Mouse (Mus musculus) lung, embryonic 14.5 days (tissue): Measurements from ENCODE around the gene Pdpn. TPM values are rescaled to one million over a fixed set of nuclear protein-coding genes. Genes with fewer than 3 reads are reported as not detected.

Experiments used
- ATAC-seq: fragments of 200-750 bp; cut with Nextera tagmentation; 2 replicates; pipeline ENCODE4 v1.8.0; 2017; ENCODE audit warnings: mild to moderate bottlenecking, moderate TSS enrichment, moderate library complexity; ENCODE audit not compliant: insufficient read depth
- DNase-seq: peaks from one replicate; pipeline ENCODE4 v3.0.0-alpha.2; 2015
- H3K27ac ChIP-seq: fragments of 300-500 bp; sonication (generic); 2 replicates; pipeline ENCODE4 v1.5.1; 2014; ENCODE audit warnings: low read depth, mild to moderate bottlenecking, moderate library complexity
- H3K27me3 ChIP-seq: fragments of 300-500 bp; sonication (generic); 2 replicates; pipeline ENCODE4 v1.6.1; 2014; ENCODE audit warnings: low read length, control low read depth; ENCODE audit not compliant: insufficient read depth
- H3K36me3 ChIP-seq: fragments of 300-500 bp; sonication (generic); 2 replicates; pipeline ENCODE4 v1.6.1; 2014; ENCODE audit warnings: control low read depth; ENCODE audit not compliant: insufficient read depth
- H3K4me1 ChIP-seq: fragments of 300-500 bp; sonication (generic); 2 replicates; pipeline ENCODE4 v1.6.1; 2014; ENCODE audit warnings: antibody characterized with exemption, control low read depth; ENCODE audit not compliant: insufficient read depth
- H3K4me2 ChIP-seq: fragments of 300-500 bp; sonication (generic); 2 replicates; pipeline ENCODE4 v1.6.1; 2014; ENCODE audit warnings: mild to moderate bottlenecking
- H3K4me3 ChIP-seq: fragments of 300-500 bp; sonication (generic); 2 replicates; pipeline ENCODE4 v1.5.1; 2014; ENCODE audit warnings: low read depth, low read length
- H3K9ac ChIP-seq: fragments of 300-500 bp; sonication (generic); 2 replicates; pipeline ENCODE4 v1.6.1; 2014
- H3K9me3 ChIP-seq: fragments of 300-500 bp; sonication (generic); 2 replicates; pipeline ENCODE4 v1.6.1; 2016; ENCODE audit warnings: low read depth, low read length, control low read depth
- CTCF ChIP-seq: IDR thresholded peaks from 2 replicates; pipeline ENCODE4 v1.5.1; 2016; ENCODE audit warnings: antibody characterized with exemption, low read depth
- WGBS: fragments of 180-500 bp; shearing (Covaris S2); extraction: QIAGEN DNeasy Blood & Tissue Kit; methylation state at CpG from one replicate; pipeline ENCODE4 v1.1.7; 2014; 5-methylcytosine and 5-hydroxymethylcytosine counted together
- polyA plus RNA-seq: library from polyadenylated mRNA; unstranded; fragments of >200 nt; fragmentation: Nextera tagmentation; extraction: Ambion mirVana; gene quantifications from 2 replicates; pipeline ENCODE4 v1.2.1, GENCODE M21; 2014

Pdpn gene
- polyA plus RNA-seq, 1 experiment from 2014 or later: 36.6 TPM

DNA sequence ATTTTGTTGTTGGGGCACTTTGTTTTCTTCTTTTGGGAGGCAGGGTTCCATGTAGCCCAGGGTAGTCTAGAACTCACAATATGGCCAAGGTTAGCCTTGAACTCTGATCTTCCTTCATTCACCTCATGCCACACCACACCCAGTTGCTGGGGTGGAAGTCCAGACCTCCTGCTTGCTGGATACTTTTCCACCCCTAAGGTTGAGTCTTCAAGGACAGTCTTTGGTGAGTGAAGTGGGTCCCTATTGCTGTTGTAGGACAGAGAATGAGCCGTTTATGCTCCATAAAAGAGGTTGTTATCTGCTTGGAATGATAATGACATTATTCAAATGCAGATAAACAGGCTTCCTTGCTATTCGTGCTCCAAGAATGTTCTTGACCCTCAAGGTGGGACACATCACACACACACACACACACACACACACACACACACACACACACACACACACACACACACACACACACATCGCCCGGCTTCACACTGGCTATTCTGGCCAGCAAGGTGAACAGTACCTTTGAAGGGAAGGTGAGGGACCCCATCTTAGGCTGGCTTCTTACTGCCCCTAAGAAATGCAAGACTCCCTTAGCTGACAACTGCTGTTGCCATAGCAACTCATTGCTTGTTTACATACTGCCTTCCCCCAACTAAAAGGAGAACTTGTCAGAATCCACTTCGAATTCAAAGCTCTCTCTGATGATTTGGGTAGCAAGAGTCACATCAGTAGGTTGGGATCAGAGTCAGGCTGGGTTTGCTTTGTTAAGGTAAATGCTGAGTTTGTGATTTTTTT is 6.8 kb upstream of the Pdpn start:
- H3K9me3 ChIP-seq: no peaks in the 10 kb centered on the region
- ATAC-seq: no peak
- WGBS: 50% methylated on average over 5 of the region's 5 CpGs
- peak; percentile 48 for DNase-seq
- no peak overlapping the region for H3K4me3 ChIP-seq
- no peaks in the 10 kb centered on the region for H3K27me3 ChIP-seq
- H3K36me3 ChIP-seq: no peaks in the 10 kb centered on the region
- no peaks in the 10 kb centered on the region for H3K4me1 ChIP-seq
- H3K9ac ChIP-seq: no peak overlapping the region
- H3K27ac ChIP-seq: no peak overlapping the region
- no peak for TF ChIP-seq CTCF
- no peak overlapping the region for H3K4me2 ChIP-seq

GRCm38 (mm10) chr4:143305031-143305430 is 5.7 kb upstream of the Pdpn start:
- Histone ChIP-seq H3K9ac (no peak overlapping the region), H3K27ac (no peak overlapping the region), H3K9me3 (no peaks in the 10 kb centered on the region), H3K27me3 (no peaks in the 10 kb centered on the region), H3K4me2 (no peak overlapping the region), H3K4me1 (no peaks in the 10 kb centered on the region), H3K4me3 (no peak overlapping the region), H3K36me3 (no peaks in the 10 kb centered on the region)
- WGBS: 91% methylated on average over 4 of the region's 4 CpGs
- no peak for DNase-seq
- no peak for ATAC-seq
- no peak for TF ChIP-seq CTCF

- H3K36me3 ChIP-seq: no peaks in the 10 kb centered on the region
- no peaks in the 10 kb centered on the region for H3K9me3 ChIP-seq
- H3K4me2 ChIP-seq: no peak overlapping the region
- no peak for DNase-seq
- TF ChIP-seq CTCF: no peak
- H3K4me1 ChIP-seq: 0 out of 2 replicates have a peak, but pooled peaks cover 3% of the 10 kb centered on the region
- H3K4me3 ChIP-seq: no peak overlapping the region
- H3K9ac ChIP-seq: no peak overlapping the region
- H3K27ac ChIP-seq: no peak overlapping the region
- 37% methylated on average over 11 of the region's 11 CpGs for whole genome bisulfite sequencing
- no peaks in the 10 kb centered on the region for H3K27me3 ChIP-seq
- no peak for ATAC-seq
Observed at GRCm38 (mm10) chr4:143302279-143302890, 3.0 kb upstream of the Pdpn start.

GRCm38 (mm10) chr4:143301875-143302274 is 2.5 kb upstream of the Pdpn start:
- Histone ChIP-seq H3K36me3 (no peaks in the 10 kb centered on the region), H3K4me3 (no peak overlapping the region), H3K27me3 (no peaks in the 10 kb centered on the region), H3K4me1 (0 out of 2 replicates have a peak, but pooled peaks cover 7% of the 10 kb centered on the region), H3K9me3 (no peaks in the 10 kb centered on the region), H3K9ac (no peak overlapping the region), H3K4me2 (no peak overlapping the region), H3K27ac (no peak overlapping the region)
- WGBS: 52% methylated on average over 4 of the region's 4 CpGs
- TF ChIP-seq CTCF: no peak
- ATAC-seq (no peak), DNase-seq (no peak)

DNA sequence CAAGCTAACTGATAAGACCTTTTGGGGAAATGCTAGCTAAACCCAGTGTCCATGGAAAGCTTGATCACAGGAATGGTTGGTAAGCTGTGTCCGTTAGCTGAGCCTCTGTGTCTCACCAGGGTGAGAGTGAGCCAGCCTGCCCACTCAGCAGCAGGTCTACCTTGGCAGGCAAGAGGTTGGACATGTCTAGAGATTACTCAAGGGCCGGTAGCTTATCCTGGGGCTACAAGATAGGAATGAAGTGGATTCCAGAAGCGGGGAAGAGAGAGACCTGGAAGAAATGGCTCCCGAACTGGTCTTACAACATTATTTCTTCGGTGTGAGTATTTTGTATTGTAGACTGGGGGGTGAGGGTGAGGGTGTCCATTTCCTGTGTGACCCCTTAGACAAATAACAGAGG is 1.7 kb upstream of the Pdpn start:
- DNase-seq (no peak), ATAC-seq (no peak)
- 44% methylated on average over 5 of the region's 5 CpGs for WGBS
- no peaks in the 10 kb centered on the region for H3K9me3 ChIP-seq
- peak overlapping the region; percentile 70 for H3K4me2 ChIP-seq
- no peak for TF ChIP-seq CTCF
- H3K4me3 ChIP-seq: no peak overlapping the region
- H3K36me3 ChIP-seq: no peaks in the 10 kb centered on the region
- H3K9ac ChIP-seq: no peak overlapping the region
- H3K27ac ChIP-seq: peak overlapping the region; percentile 38; the same call in 1 of the 2 replicates
- H3K27me3 ChIP-seq: no peaks in the 10 kb centered on the region
- H3K4me1 ChIP-seq: 0 out of 2 replicates have a peak, but pooled peaks cover 7% of the 10 kb centered on the region

- WGBS: 8% methylated on average over 12 of the region's 12 CpGs
- H3K27ac ChIP-seq: no peak overlapping the region
Observed at GRCm38 (mm10) chr4:143300113-143300688, 837 bp upstream of the Pdpn start.

More at GRCm38 (mm10) chr4:143300113-143300688, 837 bp upstream of the Pdpn start:
- Histone ChIP-seq H3K27me3 (no peaks in the 10 kb centered on the region), H3K9ac (peak overlapping the region; percentile 54), H3K9me3 (no peaks in the 10 kb centered on the region), H3K36me3 (no peaks in the 10 kb centered on the region), H3K4me3 (peak overlapping the region; percentile 43), H3K4me2 (peak overlapping the region; percentile 70), H3K4me1 (0 out of 2 replicates have a peak, but pooled peaks cover 7% of the 10 kb centered on the region)
- DNase-seq (peak; percentile 60), ATAC-seq (no peak)
- no peak for TF ChIP-seq CTCF
